Mouse (Mus musculus) kidney, embryonic 16.5 days (tissue): Measurements from ENCODE around the gene Mapk12. TPM values are rescaled to one million over a fixed set of nuclear protein-coding genes. Genes with fewer than 3 reads are reported as not detected.

Experiments used
- ATAC-seq: fragments of 200-750 bp; cut with Nextera tagmentation; 2 replicates; pipeline ENCODE4 v1.8.0; 2017; ENCODE audit warnings: moderate TSS enrichment; ENCODE audit not compliant: low FRiP score, low TSS enrichment
- H3K27ac ChIP-seq: fragments of 300-500 bp; sonication (generic); 2 replicates; pipeline ENCODE4 v1.5.1; 2014; ENCODE audit warnings: low read length
- H3K27me3 ChIP-seq: fragments of 300-500 bp; sonication (generic); 2 replicates; pipeline ENCODE4 v1.6.1; 2014; ENCODE audit warnings: low read length, control low read depth, mixed read lengths; ENCODE audit not compliant: insufficient read depth
- H3K36me3 ChIP-seq: fragments of 300-500 bp; sonication (generic); 2 replicates; pipeline ENCODE4 v1.6.1; 2014; ENCODE audit warnings: low read length, control low read depth, mixed read lengths; ENCODE audit not compliant: insufficient read depth
- H3K4me1 ChIP-seq: fragments of 300-500 bp; sonication (generic); 2 replicates; pipeline ENCODE4 v1.6.1; 2014; ENCODE audit warnings: low read length, control low read depth, mixed read lengths; ENCODE audit not compliant: insufficient read depth
- H3K4me2 ChIP-seq: fragments of 300-500 bp; sonication (generic); replicated peaks from 2 replicates; pipeline ENCODE4 v1.6.1; 2014; ENCODE audit warnings: low read depth, low read length
- H3K4me3 ChIP-seq: fragments of 300-500 bp; sonication (generic); 2 replicates; pipeline ENCODE4 v1.5.1; 2014; ENCODE audit warnings: mild to moderate bottlenecking, low read length
- H3K9ac ChIP-seq: fragments of 300-500 bp; sonication (generic); replicated peaks from 2 replicates; pipeline ENCODE4 v1.6.1; 2014; ENCODE audit warnings: low read length
- H3K9me3 ChIP-seq: fragments of 300-500 bp; sonication (generic); 2 replicates; pipeline ENCODE4 v1.6.1; 2016; ENCODE audit warnings: low read length, control low read depth
- WGBS: fragments of 180-500 bp; shearing (Covaris S2); extraction: QIAGEN DNeasy Blood & Tissue Kit; methylation state at CpG from one replicate; pipeline ENCODE4 v1.1.7; 2014; 5-methylcytosine and 5-hydroxymethylcytosine counted together
- polyA plus RNA-seq: library from polyadenylated mRNA; unstranded; fragments of >200 nt; fragmentation: Nextera tagmentation; extraction: Ambion mirVana; gene quantifications from 2 replicates; pipeline ENCODE4 v1.2.1, GENCODE M21; 2015

Mapk12 gene
- polyA plus RNA-seq, 1 experiment from 2014 or later, result 16.2 TPM

- H3K36me3 ChIP-seq, result 0 out of 2 replicates have a peak, but pooled peaks cover 5% of the 10 kb centered on the region
- peak within 1 kb of the TSS; percentile 73 for H3K4me2 ChIP-seq
- peak; percentile 82 for ATAC-seq
- H3K9me3 ChIP-seq, result no peaks in the 10 kb centered on the region
- H3K9ac ChIP-seq, result peak within 1 kb of the TSS; percentile 80
- peak within 1 kb of the TSS; percentile 65 for H3K4me3 ChIP-seq
- H3K27me3 ChIP-seq, result no peaks in the 10 kb centered on the region
- peak within 1 kb of the TSS; percentile 81 for H3K27ac ChIP-seq
- WGBS, result 3% methylated on average over 36 of the region's 36 CpGs
- peaks cover 20% of the 10 kb centered on the region for H3K4me1 ChIP-seq
These were observed 11.8 kb downstream of the Mapk12 start, which contains the start of gene Hdac10 for GRCm38 (mm10) chr15:89128382-89129350. TSS of gene Hdac10 (minus strand) at chr15:89128700.

DNA sequence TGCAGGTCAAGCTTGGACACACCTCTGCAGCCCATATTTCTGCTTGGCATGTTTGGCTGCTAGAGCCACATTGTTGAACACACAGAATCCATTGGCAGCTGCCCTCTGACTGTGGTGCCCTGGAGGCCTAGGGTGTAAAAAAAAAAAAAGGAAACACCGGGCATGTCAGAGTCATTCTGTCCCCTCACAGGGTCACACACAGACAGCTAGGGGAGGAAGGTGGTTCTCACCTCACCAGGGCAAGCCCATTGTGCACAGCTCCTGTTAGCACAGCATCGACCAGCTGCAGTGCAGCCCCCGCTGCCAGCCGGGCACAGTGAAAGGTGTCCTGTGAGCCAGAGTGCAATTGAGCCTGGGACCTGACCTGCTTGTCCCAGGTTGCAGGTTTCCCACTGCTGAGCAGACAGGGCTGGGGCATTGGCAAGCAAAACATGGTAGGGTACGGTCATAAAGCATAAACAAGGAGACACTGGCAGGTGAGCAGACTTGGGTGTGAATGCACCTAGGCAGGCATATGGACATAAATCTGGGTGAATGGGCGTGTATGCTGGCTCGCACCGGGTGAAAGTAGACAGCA lies 13.1 kb downstream of the Mapk12 start:
- H3K4me3 ChIP-seq, result peak overlapping the region; percentile 65
- H3K9me3 ChIP-seq, result no peaks in the 10 kb centered on the region
- H3K27me3 ChIP-seq, result no peaks in the 10 kb centered on the region
- WGBS, result 81% methylated on average over 8 of the region's 8 CpGs
- H3K36me3 ChIP-seq, result 0 out of 2 replicates have a peak, but pooled peaks cover 3% of the 10 kb centered on the region
- peak overlapping the region; percentile 73 for H3K4me2 ChIP-seq
- peak overlapping the region; percentile 80 for H3K9ac ChIP-seq
- H3K4me1 ChIP-seq, result peaks cover 23% of the 10 kb centered on the region
- no peak overlapping the region for H3K27ac ChIP-seq
- ATAC-seq, result no peak

DNA sequence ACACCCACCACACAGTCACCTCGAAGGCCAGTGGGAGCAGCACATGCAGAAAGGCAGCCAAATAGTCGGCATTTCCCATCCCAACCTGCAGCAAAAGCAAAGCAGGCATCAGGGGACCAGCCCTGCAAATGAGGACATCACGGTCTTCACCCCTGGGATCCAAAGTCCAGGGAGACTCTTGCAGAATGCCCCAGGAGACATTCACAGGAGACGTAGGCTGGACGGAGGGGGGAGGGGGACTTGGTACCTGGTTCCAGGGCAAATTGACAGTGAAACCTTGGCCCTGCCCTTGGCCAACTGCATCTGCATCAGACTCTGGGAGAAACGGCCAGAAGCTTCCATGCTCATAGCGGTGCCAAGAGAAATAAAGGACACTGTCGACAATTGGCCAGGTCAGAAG lies 13.9 kb downstream of the Mapk12 start:
- Histone ChIP-seq H3K4me2 (no peak overlapping the region), H3K36me3 (0 out of 2 replicates have a peak, but pooled peaks cover 3% of the 10 kb centered on the region), H3K9me3 (no peaks in the 10 kb centered on the region), H3K27ac (no peak overlapping the region), H3K9ac (no peak overlapping the region), H3K4me3 (no peak overlapping the region), H3K27me3 (no peaks in the 10 kb centered on the region), H3K4me1 (peaks cover 31% of the 10 kb centered on the region)
- no peak for ATAC-seq
- WGBS, result 84% methylated on average over 8 of the region's 8 CpGs

GRCm38 (mm10) chr15:89125351-89125750 lies 15.2 kb downstream of the Mapk12 start:
- Histone ChIP-seq H3K9me3 (no peaks in the 10 kb centered on the region), H3K4me1 (peaks cover 43% of the 10 kb centered on the region), H3K4me3 (no peak overlapping the region), H3K9ac (no peak overlapping the region), H3K27ac (no peak overlapping the region), H3K36me3 (0 out of 2 replicates have a peak, but pooled peaks cover 3% of the 10 kb centered on the region), H3K27me3 (no peaks in the 10 kb centered on the region), H3K4me2 (no peak overlapping the region)
- no peak for ATAC-seq
- 94% methylated on average over 9 of the region's 9 CpGs for WGBS

DNA sequence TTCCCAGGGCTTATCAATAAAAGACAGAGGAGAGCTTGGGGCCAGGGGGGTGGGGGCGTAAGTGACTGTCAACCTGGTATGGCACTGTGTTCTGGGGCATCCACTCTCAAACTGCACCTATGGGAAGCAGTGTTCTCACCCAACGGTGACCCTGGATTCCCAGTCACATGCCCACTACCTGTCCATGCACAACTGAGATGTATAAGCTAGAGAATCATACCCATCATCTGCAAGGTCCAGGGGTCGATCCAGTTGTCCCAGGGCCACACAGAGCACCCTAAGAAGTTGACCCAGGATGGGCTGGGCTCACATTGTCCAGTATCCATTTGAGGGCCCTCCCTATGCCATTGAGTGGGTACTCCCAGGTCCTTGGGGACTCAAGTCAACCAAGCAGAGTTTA lies 16.2 kb downstream of the Mapk12 start:
- peaks cover 43% of the 10 kb centered on the region for H3K4me1 ChIP-seq
- no peak overlapping the region for H3K9ac ChIP-seq
- H3K9me3 ChIP-seq, result no peaks in the 10 kb centered on the region
- H3K27me3 ChIP-seq, result no peaks in the 10 kb centered on the region
- 89% methylated on average over 3 of the region's 3 CpGs for WGBS
- H3K4me2 ChIP-seq, result no peak overlapping the region
- no peak overlapping the region for H3K27ac ChIP-seq
- no peak overlapping the region for H3K4me3 ChIP-seq
- H3K36me3 ChIP-seq, result 0 out of 2 replicates have a peak, but pooled peaks cover 3% of the 10 kb centered on the region
- no peak for ATAC-seq

DNA sequence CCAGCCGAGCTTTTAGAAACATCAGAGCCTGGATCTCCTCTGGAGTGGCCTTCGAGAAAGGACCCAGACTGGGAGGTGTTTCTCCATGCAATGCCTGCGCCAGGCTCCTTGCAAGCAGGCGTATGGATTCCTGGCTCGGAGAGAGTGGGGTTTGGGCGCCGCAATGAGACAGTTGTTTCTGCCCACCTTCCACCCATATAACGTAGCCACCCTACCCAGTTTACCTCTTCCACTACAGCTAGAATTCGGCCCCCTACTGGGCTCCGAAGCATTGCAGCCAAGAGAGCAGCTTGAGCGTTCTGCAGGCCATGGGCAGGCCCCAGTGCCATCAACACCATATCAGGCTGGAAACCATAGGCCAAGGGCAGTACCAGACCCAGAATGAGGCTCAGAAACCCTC lies 16.9 kb downstream of the Mapk12 start:
- peak; percentile 35 for ATAC-seq
- H3K4me3 ChIP-seq, result peak overlapping the region; percentile 95
- H3K4me2 ChIP-seq, result peak overlapping the region; percentile 92
- WGBS, result 26% methylated on average over 11 of the region's 11 CpGs
- no peaks in the 10 kb centered on the region for H3K27me3 ChIP-seq
- peaks cover 4% of the 10 kb centered on the region; the same call in 1 of the 2 replicates for H3K36me3 ChIP-seq
- no peaks in the 10 kb centered on the region for H3K9me3 ChIP-seq
- peak overlapping the region; percentile 85 for H3K9ac ChIP-seq
- H3K27ac ChIP-seq, result peak overlapping the region; percentile 74
- peaks cover 39% of the 10 kb centered on the region for H3K4me1 ChIP-seq

DNA sequence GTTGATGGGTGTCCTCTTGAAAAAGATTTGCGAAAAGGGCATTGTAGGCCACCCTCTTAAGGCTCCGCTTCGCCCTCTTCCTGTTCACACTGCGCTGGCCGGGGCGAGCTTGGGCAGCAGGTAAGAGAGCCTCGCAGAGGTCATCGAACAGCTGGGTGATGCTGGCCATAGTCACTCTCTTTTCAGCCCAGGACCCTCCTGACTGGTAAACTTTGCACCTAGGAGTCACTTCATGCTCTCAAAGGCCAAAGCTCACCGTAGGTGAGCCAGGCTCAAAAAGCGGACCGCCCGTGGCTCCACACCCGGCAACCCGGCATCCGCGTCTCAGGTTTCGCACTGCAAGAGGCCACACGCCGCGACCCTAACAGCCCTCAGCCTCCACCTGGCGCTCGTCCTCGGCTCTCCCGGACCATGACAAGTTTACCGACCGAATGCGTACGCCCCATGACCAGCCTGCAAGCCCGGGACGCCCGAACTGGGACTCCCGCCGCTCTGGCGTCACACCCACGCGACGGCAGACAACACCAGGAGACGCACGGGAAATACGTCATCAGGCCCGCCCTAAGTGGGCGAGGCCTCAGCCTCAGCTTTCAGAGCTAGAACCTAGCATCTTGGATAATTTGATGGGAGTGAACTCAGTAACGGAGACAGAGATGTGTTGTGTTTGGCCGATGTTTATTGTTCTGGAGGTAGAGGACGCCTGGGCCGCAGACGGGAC lies 17.7 kb downstream of the Mapk12 start, which contains the start of gene Tubgcp6:
TSS of gene Tubgcp6 (minus strand) at position 464 of the 718 bp plus-strand sequence.
- H3K4me1 ChIP-seq, result peaks cover 35% of the 10 kb centered on the region
- H3K4me2 ChIP-seq, result peak within 1 kb of the TSS; percentile 92
- H3K27ac ChIP-seq, result peak within 1 kb of the TSS; percentile 74
- peak; percentile 80 for ATAC-seq
- H3K9ac ChIP-seq, result peak within 1 kb of the TSS; percentile 85
- 0% methylated on average over 47 of the region's 47 CpGs for WGBS
- peaks cover 9% of the 10 kb centered on the region; the same call in 1 of the 2 replicates for H3K36me3 ChIP-seq
- no peaks in the 10 kb centered on the region for H3K27me3 ChIP-seq
- peak within 1 kb of the TSS; percentile 95 for H3K4me3 ChIP-seq
- H3K9me3 ChIP-seq, result no peaks in the 10 kb centered on the region

DNA sequence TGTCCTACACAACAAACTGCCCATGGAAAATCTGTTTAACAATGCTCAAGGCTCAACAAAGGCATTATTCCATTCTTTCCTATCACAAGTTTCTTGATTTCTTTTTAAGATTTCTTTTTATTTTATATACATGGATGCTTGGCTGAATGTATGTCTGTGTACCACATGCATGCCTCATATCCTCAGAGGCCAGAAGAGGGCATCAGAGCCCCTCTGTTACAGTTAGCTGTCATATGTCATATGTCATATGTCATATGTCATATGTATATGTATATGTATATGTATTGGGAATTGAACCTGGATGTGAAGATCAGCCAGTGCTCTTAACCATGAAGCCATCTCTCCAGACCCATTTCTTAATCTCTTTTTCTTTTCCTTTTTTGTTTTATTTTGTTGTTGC lies 22.5 kb downstream of the Mapk12 start:
- Histone ChIP-seq H3K9ac (no peak overlapping the region), H3K36me3 (peaks cover 32% of the 10 kb centered on the region), H3K4me2 (no peak overlapping the region), H3K4me1 (peaks cover 20% of the 10 kb centered on the region), H3K27ac (no peak overlapping the region), H3K9me3 (no peaks in the 10 kb centered on the region), H3K27me3 (no peaks in the 10 kb centered on the region), H3K4me3 (no peak overlapping the region)
- ATAC-seq, result no peak

DNA sequence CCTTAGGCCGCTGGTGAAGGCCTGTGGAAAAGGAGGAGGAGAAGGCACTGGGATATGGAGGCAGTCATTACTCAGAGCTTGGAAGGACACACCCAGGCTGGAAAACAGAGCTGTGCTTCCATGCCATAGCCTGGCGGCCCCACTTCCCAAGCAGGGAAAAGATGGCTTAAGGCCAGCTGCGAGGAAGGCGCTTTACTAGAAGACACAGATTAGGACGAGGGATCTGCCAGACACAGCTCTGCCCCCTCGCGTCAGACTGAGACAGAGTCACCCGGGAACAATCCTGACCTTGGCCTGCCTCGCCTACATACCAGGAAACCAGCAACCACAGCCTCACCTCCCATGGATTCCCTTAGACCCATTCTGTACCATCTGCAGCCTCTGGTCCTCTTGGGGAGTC lies 30.4 kb downstream of the Mapk12 start:
- Histone ChIP-seq H3K27me3 (no peaks in the 10 kb centered on the region), H3K4me3 (no peak overlapping the region), H3K4me2 (no peak overlapping the region), H3K9me3 (no peaks in the 10 kb centered on the region), H3K36me3 (peaks cover 66% of the 10 kb centered on the region), H3K4me1 (no peaks in the 10 kb centered on the region), H3K27ac (no peak overlapping the region), H3K9ac (no peak overlapping the region)
- no peak for ATAC-seq
- WGBS, result 80% methylated on average over 9 of the region's 9 CpGs
